Mouse (Mus musculus) midbrain, postnatal 0 days (tissue): ENCODE measurements around the gene Gh. TPM values are rescaled to one million over a fixed set of nuclear protein-coding genes. Genes with fewer than 3 reads are reported as not detected.

Experiments used
- ATAC-seq: fragments of 200-750 bp; cut with Nextera tagmentation; 2 replicates; pipeline ENCODE4 v1.8.0; 2017; ENCODE audit warnings: moderate number of reproducible peaks, mild to moderate bottlenecking, moderate TSS enrichment, moderate library complexity; ENCODE audit not compliant: low FRiP score
- DNase-seq: peaks from one replicate; pipeline ENCODE4 v3.0.0-alpha.2; 2015; ENCODE audit warnings: low spot score
- H3K27ac ChIP-seq: fragments of 300-500 bp; sonication (generic); 2 replicates; pipeline ENCODE4 v1.5.1; 2014; ENCODE audit warnings: low read depth, mild to moderate bottlenecking, low read length, mixed read lengths
- H3K27me3 ChIP-seq: fragments of 300-500 bp; sonication (generic); 2 replicates; pipeline ENCODE4 v1.6.1; 2014; ENCODE audit warnings: low read length, control low read depth, mixed read lengths; ENCODE audit not compliant: insufficient read depth
- H3K36me3 ChIP-seq: fragments of 300-500 bp; sonication (generic); 2 replicates; pipeline ENCODE4 v1.6.1; 2014; ENCODE audit warnings: low read length, control low read depth, mixed read lengths; ENCODE audit not compliant: insufficient read depth
- H3K4me1 ChIP-seq: fragments of 300-500 bp; sonication (generic); 2 replicates; pipeline ENCODE4 v1.6.1; 2014; ENCODE audit warnings: mild to moderate bottlenecking, control low read depth, antibody characterized with exemption, low read length, mixed read lengths; ENCODE audit not compliant: insufficient read depth
- H3K4me2 ChIP-seq: fragments of 300-500 bp; sonication (generic); 2 replicates; pipeline ENCODE4 v1.6.1; 2014; ENCODE audit warnings: low read depth, mild to moderate bottlenecking, low read length, mixed read lengths; ENCODE audit not compliant: poor library complexity, severe bottlenecking
- H3K4me3 ChIP-seq: fragments of 300-500 bp; sonication (generic); 2 replicates; pipeline ENCODE4 v1.5.1; 2014; ENCODE audit warnings: low read depth, mild to moderate bottlenecking, low read length, moderate library complexity
- H3K9ac ChIP-seq: fragments of 300-500 bp; sonication (generic); replicated peaks from 2 replicates; pipeline ENCODE4 v1.6.1; 2014; ENCODE audit warnings: mild to moderate bottlenecking, low read length, moderate library complexity, mixed read lengths; ENCODE audit not compliant: poor library complexity, severe bottlenecking
- H3K9me3 ChIP-seq: fragments of 300-500 bp; sonication (generic); 2 replicates; pipeline ENCODE4 v1.6.1; 2016; ENCODE audit warnings: low read length, control low read depth
- CTCF ChIP-seq: IDR thresholded peaks from 2 replicates; pipeline ENCODE4 v1.5.1; 2016; ENCODE audit warnings: antibody characterized with exemption, mild to moderate bottlenecking
- WGBS: fragments of 180-500 bp; shearing (Covaris S2); extraction: QIAGEN DNeasy Blood & Tissue Kit; methylation state at CpG from one replicate; pipeline ENCODE4 v1.1.7; 2014; 5-methylcytosine and 5-hydroxymethylcytosine counted together
- polyA plus RNA-seq: library from polyadenylated mRNA; unstranded; fragments of >200 nt; fragmentation: Nextera tagmentation; extraction: Ambion mirVana; gene quantifications from 2 replicates; pipeline ENCODE4 v1.2.1, GENCODE M21; 2015
- total RNA-seq: library from RNA; depleted of rRNA; stranded (reverse); fragments of >200 nt; gene quantifications from 2 replicates; pipeline ENCODE4 v1.2.3, GENCODE M21; 2014

Gene Gh
- total and polyA plus RNA-seq, 2 experiments from 2014 or later: 1.3 TPM; not detected in 1

DNA sequence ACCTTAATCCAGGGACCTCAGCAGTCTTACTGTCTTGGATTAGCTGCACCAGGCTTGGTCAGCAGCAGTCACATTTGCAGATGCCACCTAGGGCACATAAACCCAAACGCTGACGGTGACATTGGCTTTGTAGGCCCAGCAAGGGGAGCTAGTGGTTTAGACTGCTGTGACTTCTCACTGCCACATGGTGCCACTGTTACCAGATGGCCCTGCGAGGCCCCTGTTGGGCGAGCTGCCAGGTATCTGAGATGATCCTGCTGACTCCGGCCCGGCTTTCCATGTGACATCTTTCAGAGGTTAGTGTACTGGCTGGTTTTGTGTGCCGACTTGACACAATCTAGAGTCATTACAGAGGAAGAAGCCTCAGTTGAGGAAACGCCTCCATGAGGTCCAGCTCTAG lies 12.3 kb downstream of the Gh start:
- H3K36me3 ChIP-seq: no peaks in the 10 kb centered on the region
- H3K4me2 ChIP-seq: no peak overlapping the region
- no peaks in the 10 kb centered on the region for H3K4me1 ChIP-seq
- DNase-seq (peak; percentile 79), ATAC-seq (no peak)
- WGBS: 63% methylated on average over 8 of the region's 8 CpGs
- H3K9ac ChIP-seq: no peak overlapping the region
- peak; percentile 37 for TF ChIP-seq CTCF
- H3K27me3 ChIP-seq: no peaks in the 10 kb centered on the region
- no peak overlapping the region for H3K27ac ChIP-seq
- no peaks in the 10 kb centered on the region for H3K9me3 ChIP-seq
- H3K4me3 ChIP-seq: no peak overlapping the region

DNA sequence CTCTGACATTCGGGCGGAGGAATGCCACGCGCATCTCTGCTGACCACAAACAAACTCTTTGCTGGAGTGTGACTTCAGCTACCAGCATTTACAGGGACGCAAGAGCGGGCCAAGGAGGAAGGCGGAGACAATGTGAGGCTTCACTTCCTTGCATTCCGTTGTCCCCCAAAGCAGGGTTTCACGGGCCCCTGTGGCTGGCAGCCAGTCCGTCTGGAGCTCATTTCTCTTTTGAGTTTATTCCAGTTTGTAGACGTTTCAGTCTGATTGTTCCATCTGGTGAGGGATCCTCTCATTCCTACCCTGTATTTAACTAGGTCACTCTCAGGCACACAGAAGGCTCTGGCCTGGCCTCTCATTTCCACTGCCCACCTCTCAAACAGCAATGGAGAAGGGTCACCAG lies 14.7 kb downstream of the Gh start:
- 59% methylated on average over 11 of the region's 11 CpGs for WGBS
- no peak overlapping the region for H3K4me3 ChIP-seq
- H3K4me2 ChIP-seq: no peak overlapping the region
- no peak overlapping the region for H3K27ac ChIP-seq
- H3K36me3 ChIP-seq: no peaks in the 10 kb centered on the region
- no peaks in the 10 kb centered on the region for H3K4me1 ChIP-seq
- no peak for DNase-seq
- no peak for TF ChIP-seq CTCF
- H3K9ac ChIP-seq: no peak overlapping the region
- no peak for ATAC-seq
- no peaks in the 10 kb centered on the region for H3K27me3 ChIP-seq
- no peaks in the 10 kb centered on the region for H3K9me3 ChIP-seq

DNA sequence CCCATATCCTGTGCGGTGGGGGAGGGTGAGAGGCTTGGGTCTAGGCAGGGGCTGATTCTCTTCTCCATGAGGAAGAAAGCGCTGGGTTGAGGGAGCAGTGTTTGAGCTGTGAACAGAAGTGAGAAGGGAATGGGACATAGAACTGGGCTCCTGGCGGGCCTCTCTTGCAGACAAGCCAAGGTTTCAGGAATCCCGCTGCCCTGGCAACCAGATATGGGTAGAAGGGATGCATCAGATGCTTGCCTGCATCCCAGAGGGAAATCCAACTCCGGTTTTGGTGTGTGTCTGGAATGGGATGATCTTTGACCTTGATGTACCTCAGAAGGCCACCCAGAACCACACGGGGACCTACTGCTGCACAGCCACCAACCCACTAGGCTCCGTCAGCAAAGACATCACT lies 15.5 kb downstream of the Gh start:
- Histone ChIP-seq H3K4me3 (no peak overlapping the region), H3K9me3 (no peaks in the 10 kb centered on the region), H3K4me1 (no peaks in the 10 kb centered on the region), H3K27ac (no peak overlapping the region), H3K27me3 (no peaks in the 10 kb centered on the region), H3K9ac (no peak overlapping the region), H3K4me2 (no peak overlapping the region), H3K36me3 (no peaks in the 10 kb centered on the region)
- 86% methylated on average over 7 of the region's 7 CpGs for WGBS
- DNase-seq: no peak
- no peak for TF ChIP-seq CTCF
- ATAC-seq: no peak

DNA sequence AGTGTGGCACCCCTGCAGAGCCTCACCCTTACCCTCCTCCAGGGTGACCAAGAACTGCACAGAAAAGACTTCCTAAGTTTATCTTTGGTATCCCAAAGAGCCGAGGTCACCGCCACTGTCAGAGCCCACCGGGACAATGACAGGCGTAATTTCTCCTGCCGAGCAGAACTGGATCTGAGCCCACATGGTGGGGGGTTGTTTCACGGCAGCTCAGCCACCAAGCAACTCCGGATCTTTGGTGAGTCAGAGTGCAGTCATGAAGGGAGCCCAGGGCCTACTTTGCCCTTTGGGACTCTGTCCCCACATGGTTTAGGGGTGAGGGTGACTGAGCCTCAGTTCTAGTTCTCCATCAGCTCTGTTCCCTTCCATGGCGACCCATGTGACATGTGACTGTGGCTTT lies 17.5 kb downstream of the Gh start:
- 57% methylated on average over 8 of the region's 8 CpGs for WGBS
- DNase-seq (no peak), ATAC-seq (no peak)
- Histone ChIP-seq H3K36me3 (no peaks in the 10 kb centered on the region), H3K4me3 (no peak overlapping the region), H3K27ac (no peak overlapping the region), H3K4me1 (no peaks in the 10 kb centered on the region), H3K4me2 (no peak overlapping the region), H3K9me3 (no peaks in the 10 kb centered on the region), H3K9ac (no peak overlapping the region), H3K27me3 (no peaks in the 10 kb centered on the region)
- no peak for TF ChIP-seq CTCF

DNA sequence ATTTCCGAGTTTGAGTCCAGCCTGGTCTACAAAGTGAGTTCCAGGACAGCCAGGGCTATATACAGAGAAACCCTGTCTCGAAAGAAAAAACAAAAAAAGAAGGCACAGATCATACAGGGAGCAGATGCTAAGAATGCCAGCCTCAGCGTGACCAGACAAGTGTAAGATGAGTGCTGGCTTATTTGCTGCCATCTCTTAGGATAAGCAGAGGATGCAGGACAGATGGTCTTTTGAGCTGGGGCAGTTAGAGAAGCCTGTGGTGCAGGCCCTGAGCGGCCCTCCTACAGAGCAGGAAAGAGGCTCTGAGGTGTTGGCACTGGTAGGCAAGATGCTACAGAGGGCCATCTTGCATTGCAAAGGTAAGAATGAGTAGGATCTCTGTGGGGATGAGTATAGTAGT lies 18.3 kb downstream of the Gh start:
- Histone ChIP-seq H3K4me2 (no peak overlapping the region), H3K4me1 (no peaks in the 10 kb centered on the region), H3K36me3 (no peaks in the 10 kb centered on the region), H3K27ac (no peak overlapping the region), H3K4me3 (no peak overlapping the region), H3K9ac (no peak overlapping the region), H3K9me3 (no peaks in the 10 kb centered on the region), H3K27me3 (no peaks in the 10 kb centered on the region)
- 87% methylated on average over 4 of the region's 4 CpGs for WGBS
- no peak for TF ChIP-seq CTCF
- DNase-seq (no peak), ATAC-seq (no peak)

DNA sequence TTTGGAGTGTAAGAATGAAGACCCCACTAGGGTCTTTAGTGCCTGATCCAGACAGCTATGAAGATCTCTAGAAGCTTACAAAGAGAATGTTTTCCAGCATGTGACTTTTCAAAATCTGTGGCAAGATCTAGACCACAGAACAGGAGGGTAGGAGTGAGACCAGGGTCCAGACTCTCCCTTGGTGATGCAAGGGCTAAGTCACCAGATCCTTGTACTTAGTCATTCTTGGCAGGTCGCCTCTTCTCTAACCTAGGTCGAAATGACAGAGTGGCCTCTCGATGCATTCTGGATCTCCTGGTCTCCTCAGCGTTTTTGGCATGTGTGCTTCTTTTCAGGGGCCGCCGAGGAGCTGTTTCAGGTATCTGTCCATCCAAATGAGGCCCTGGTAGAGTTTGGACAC lies 19.2 kb downstream of the Gh start:
- 84% methylated on average over 6 of the region's 6 CpGs for WGBS
- ATAC-seq (no peak), DNase-seq (no peak)
- H3K9me3 ChIP-seq: no peaks in the 10 kb centered on the region
- H3K4me1 ChIP-seq: no peaks in the 10 kb centered on the region
- no peaks in the 10 kb centered on the region for H3K27me3 ChIP-seq
- no peak overlapping the region for H3K27ac ChIP-seq
- H3K4me3 ChIP-seq: no peak overlapping the region
- no peaks in the 10 kb centered on the region for H3K36me3 ChIP-seq
- no peak overlapping the region for H3K9ac ChIP-seq
- no peak for TF ChIP-seq CTCF
- H3K4me2 ChIP-seq: no peak overlapping the region
